Mouse (Mus musculus): ENCODE data around the gene Ptprj.

The Ptprj gene

DNA sequence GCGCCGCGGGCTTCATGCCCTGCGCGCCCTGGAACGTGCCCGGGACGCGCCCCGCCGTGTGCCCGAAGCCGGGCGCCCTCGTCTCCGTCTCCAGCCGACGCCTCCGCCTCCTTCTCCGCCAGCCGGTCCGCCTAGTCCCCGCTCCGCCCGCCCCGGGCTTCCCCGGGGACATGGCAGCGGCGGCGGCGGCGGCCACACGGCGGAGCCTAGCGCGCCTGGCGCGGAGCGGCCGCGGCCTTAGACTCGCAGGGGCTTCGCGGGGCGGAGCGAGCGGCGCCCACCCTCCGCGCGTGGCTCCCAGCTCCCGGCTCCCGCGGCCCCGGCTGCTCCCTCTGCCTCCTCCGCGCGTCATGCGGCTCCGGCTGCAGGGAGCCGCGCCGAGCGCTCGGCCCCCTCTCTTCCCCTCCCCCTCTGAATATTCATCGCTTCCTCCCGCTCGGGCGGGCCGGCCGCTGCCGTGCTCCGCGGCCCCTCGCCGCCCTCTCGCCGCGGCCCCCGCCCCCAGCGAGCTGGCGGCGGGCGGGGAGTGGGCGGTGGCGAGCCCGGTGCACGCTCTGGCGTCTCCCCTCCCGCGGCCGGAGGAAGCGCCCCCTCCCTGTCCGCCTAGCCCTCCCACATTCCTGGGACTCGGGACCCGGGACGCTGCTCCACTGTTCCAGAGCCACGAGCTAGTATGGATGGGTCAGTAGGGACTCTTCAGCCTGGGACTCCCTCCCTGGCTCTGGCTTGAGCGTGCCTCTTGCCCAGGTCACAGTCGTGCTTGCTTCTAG lies at the start of gene Ptprj:
TSS of gene Ptprj (minus strand) at position 412 of the 770 bp plus-strand sequence.
- DNase-seq (ENCODE audit: low read depth) = no peak

- DNase-seq (ENCODE audit: low read depth) = no peak
These were observed 49.1 kb upstream of the Ptprj start for GRCm38 (mm10) chr2:90629552-90629951.

DNA sequence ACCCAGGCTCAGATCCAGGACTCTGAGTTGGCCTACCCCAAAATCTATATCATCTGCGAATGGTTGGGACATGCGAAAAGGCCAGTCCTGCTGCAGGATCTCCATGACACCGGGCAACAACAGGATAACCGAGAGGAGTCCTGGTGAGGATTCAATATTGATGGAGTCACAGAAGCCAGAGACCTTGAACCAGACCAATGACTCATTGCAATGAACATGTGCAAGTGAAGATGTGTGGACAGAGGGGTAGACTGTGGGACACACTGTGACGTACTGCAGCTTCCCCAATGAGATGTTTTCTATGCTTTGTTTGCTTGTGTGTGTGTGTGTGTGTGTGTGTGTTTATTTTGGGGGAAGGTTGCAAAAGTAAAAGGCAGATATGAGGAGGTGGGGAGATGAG lies 47.8 kb upstream of the Ptprj start:
- no peak for DNase-seq (ENCODE audit: low read depth)

- peak; percentile 33 for DNase-seq (ENCODE audit: low read depth)
These were observed 44.5 kb upstream of the Ptprj start for GRCm38 (mm10) chr2:90624920-90625319.

DNA sequence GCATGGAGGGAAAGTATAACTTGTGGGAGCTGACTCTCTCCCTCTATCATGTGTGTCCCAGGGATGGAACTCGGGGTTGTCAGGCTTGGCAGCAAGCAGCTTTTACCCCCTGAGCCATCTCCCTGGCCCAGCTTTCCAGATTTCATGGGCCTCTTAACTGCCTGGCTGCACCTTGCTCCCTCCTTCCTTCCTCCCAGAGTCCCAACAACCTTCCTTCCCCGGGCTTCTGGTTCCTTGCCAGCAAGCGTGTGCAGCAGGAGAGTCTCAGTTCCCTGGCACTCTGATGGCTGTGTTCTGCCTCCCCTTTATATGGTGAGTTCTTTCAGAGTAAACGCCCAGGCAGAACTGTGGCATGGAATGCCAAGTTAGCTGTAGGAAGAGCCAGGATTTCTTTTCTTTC lies 43.9 kb upstream of the Ptprj start:
- DNase-seq (ENCODE audit: low read depth) = no peak

GRCm38 (mm10) chr2:90620815-90621214 lies 40.4 kb upstream of the Ptprj start:
- DNase-seq (ENCODE audit: low read depth) = no peak

- no peak for DNase-seq (ENCODE audit: low read depth)
These were observed 39.2 kb upstream of the Ptprj start for GRCm38 (mm10) chr2:90619648-90620047.

GRCm38 (mm10) chr2:90614651-90615171 lies 34.3 kb upstream of the Ptprj start:
- DNase-seq (ENCODE audit: low read depth) = no peak

DNA sequence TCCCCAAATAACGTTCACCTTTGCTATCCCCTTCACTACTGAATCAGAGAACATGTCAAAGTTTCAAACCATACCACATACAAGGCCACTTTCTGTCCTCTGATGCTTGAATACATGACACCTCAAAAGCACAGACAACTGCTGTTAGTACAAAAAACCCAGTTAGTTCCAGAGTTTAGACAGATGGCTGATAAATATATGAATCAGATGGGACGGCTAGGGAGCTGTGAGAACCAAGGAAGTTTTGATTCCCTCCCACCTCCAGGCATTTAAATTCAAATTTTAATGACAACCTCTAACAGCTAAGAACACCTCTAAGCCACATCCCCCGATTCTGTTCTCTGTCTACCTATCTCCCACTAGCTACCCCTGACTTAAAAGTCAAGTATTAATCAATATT lies 33.1 kb upstream of the Ptprj start:
- no peak for DNase-seq (ENCODE audit: low read depth)

GRCm38 (mm10) chr2:90613006-90613405 lies 32.6 kb upstream of the Ptprj start:
- peak; percentile 18 for DNase-seq (ENCODE audit: low read depth)

DNA sequence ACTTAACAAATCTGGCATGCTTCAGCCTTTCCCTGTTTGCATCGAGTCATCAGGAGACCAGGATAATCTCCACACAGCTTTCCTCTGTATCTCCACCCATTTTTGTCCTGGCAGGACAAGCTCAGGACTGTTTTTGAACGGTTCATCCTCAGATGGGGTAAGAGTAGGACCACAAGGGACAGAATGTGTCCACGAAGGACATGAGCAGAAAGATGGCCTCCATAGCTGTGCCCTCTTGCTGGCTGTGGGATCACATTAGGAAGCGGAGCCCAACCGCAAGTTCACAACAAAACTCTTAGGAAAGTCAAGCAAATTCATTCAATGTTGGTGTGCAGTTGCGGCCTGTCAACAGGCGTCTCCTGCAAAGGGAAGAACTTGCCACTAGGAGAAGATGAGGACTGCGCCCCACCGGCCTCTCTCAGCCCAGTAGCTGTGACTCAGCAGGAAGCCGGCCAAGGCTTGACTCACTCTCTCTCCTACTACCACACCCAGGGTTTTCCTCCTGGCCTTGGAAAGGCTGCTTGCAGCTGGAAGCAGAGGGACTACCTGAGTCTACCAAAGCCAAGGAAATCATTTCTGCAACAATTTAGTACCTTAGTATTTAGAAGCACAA lies 31.6 kb upstream of the Ptprj start:
- DNase-seq (ENCODE audit: low read depth) = peak; percentile 94

DNA sequence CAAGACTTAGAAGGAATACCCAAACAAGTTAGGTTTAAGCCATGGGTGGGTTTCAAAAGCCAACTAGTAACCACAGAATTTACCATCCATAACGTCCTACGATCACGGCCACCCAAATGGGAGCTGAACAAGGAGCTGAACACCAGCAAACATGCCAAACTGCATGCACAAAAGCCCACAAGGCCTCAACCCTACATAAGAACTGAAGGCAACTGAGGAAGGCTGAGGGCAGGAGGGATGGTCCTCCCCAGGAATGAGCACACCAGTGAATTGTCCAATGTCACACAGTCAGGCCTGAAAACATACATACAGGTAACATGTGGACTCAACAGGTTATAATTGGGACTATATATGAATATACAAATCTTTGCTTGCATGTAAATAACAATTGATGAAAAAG lies 20.6 kb upstream of the Ptprj start:
- no peak for DNase-seq (ENCODE audit: low read depth)

DNA sequence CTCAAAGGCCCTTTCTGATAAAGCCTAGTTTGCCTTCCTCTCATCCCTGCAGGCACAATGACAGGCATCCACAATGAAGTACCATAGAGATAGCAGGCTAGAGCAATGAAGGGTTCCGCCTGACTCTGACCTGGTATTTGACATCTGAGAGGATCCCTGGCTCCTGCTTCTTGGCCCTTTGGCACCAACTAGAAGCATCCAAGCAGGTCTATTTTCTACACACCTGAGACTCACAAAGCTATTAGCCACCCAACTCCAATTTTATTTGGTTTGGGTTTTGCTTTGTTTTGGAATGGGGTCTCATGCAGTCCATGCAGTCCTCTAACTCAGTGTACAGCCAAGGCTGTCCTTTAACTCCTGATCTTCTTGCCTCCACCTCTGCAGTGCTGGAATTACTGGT lies 7.7 kb upstream of the Ptprj start:
- DNase-seq (ENCODE audit: low read depth) = no peak

DNA sequence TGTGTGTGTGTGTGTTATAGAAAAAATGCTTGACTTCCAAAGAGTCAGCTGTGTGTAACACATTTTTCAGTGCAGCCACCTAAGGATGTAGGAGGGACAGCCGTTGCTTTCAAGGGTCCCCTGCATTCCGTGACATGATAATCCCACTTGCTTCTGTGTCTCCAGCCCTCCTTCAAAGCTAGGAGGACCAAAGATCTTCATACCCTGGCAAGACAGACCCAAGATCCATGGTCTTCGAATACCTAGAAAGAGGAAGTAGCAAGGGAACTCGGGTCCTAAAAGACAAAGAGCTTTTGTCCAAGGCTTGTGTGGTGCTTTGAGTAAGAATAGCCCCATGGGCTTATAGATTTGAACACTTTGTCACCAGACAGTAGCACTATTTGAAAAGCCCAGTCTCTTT lies 4.1 kb upstream of the Ptprj start:
- DNase-seq (ENCODE audit: low read depth) = no peak

DNA sequence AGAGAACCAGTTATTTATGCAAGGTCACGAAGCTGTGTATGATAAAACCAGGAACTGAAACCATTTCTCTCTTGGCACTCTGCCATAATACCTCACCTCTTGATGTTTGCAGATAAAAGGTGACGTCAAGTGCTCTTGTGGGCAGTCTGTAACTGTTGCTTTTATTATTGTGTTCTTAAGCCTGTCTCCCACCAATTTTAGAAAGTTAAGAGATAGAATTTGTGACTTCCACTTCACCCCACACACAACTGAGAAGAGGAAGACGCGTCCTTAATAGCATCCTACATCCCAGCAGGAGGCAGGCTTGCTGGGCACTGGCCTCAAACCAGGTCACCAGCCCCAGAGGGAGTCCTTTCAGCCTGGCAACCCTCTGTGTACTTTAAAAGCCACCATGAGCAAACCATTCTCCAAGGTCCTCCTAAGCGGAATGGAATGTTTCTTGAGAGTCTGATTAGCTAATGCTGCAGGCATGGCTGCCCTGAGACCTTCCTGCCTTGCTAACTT lies 3.2 kb upstream of the Ptprj start:
- DNase-seq (ENCODE audit: low read depth) = no peak

GRCm38 (mm10) chr2:90582814-90583213 lies 2.4 kb upstream of the Ptprj start:
- DNase-seq (ENCODE audit: low read depth) = no peak

- DNase-seq (ENCODE audit: low read depth) = no peak
These were observed 1.9 kb upstream of the Ptprj start for GRCm38 (mm10) chr2:90582311-90582710.

DNA sequence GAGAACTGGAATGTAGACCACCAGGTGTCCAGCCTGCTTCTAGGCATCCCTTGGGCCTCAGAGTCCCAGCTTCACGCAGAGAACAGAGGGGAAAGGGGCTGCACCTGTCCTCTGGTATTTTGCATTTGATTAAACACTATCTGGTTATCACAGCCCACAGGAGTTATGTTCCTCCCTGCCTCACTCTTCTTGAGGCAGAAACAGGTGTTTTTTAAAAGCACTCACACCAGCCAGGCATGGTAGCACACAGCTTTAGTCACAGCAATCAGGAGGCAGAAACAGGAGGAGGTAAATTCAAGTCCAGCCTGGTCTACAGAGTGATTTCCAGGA lies 1.3 kb upstream of the Ptprj start:
- DNase-seq (ENCODE audit: low read depth) = no peak

DNA sequence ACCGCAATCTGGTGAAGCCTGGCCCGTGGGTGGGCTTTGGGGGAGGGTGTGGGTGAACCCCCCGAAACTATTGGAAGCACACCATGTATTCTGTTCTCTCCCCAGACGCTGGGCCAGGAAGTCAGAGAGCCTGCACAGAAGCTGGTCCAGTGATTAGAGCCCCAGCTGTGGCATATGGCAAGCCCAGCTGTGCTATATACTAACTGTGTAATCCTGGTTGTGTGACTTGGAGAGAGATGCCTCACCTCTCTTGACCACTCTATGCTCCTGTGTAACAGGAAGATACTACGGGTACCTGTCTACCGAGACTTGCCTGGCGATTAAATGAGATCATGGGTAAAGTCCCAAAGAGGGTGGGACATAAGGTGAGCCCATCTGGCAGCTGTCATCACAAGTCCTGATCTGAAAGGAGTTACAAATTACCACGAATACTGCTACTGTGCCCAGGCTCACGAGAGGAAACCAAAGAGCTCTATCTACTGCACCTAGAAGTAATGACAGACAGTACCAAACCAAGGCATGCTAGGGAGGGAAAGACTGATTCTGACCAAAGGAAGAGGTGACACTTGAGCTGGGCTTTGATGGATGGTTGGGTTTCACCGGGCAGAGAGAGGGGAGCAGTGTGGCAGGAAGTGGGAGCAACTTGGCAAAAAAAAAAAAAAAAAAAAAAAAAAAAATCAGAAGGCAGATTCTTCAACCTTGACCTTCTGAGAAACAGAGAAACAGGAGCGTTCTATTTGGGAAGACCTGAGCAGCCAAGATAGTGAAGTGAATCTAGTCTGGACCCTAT lies 754 bp upstream of the Ptprj start:
- no peak for DNase-seq (ENCODE audit: low read depth)

DNA sequence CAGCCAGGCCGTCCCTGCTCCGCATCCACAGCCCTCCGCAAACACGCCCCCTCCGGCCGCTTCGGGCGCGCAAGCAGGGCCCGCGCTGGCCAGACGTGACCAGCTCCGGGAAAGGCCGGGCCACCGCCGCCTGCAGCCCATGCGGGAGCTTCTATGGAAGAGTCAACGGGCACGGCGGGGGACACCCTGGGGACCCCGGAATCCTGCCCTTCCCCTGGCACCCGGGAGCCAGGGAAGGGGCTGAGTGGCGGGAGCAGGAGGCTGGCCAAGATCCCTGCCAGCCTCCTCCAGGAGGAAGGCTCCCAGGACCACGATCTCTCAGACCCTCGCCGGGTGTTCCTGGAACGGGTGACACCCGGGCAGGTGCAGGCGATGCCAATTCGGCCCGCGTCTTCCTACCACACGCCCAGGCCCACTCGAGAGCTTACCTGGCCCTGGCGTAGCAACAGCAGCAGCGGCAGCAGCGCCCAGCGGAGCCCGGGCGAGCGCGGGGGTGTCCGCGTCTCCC lies 665 bp downstream of the Ptprj start:
- DNase-seq (ENCODE audit: low read depth) = no peak

GRCm38 (mm10) chr2:90579038-90579727 lies 1.3 kb downstream of the Ptprj start:
- DNase-seq (ENCODE audit: low read depth) = no peak
